Mouse (Mus musculus): ENCODE measurements around the gene Arid1b.

Arid1b gene

GRCm38 (mm10) chr17:5022019-5022544, 27.9 kb downstream of the Arid1b start:
- DNase-seq, result no peak

- DNase-seq, result no peak
Observed at GRCm38 (mm10) chr17:5023745-5024144, 29.6 kb downstream of the Arid1b start.

GRCm38 (mm10) chr17:5025400-5025799, 31.3 kb downstream of the Arid1b start:
- no peak for DNase-seq

- DNase-seq, result no peak
Observed at GRCm38 (mm10) chr17:5026578-5026977, 32.4 kb downstream of the Arid1b start.

GRCm38 (mm10) chr17:5029148-5029547, 35.0 kb downstream of the Arid1b start:
- DNase-seq, result no peak

GRCm38 (mm10) chr17:5030290-5030689, 36.2 kb downstream of the Arid1b start:
- DNase-seq, result no peak

GRCm38 (mm10) chr17:5033346-5033745, 39.2 kb downstream of the Arid1b start:
- DNase-seq, result no peak

GRCm38 (mm10) chr17:5034201-5034600, 40.1 kb downstream of the Arid1b start:
- no peak for DNase-seq

- DNase-seq, result no peak
Observed at GRCm38 (mm10) chr17:5036200-5036835, 42.2 kb downstream of the Arid1b start.

- no peak for DNase-seq
Observed at GRCm38 (mm10) chr17:5037199-5037598, 43.1 kb downstream of the Arid1b start.

- DNase-seq, result no peak
Observed at GRCm38 (mm10) chr17:5039826-5040225, 45.7 kb downstream of the Arid1b start.

- no peak for DNase-seq
Observed at GRCm38 (mm10) chr17:5043871-5044270, 49.7 kb downstream of the Arid1b start.

GRCm38 (mm10) chr17:5045613-5046012, 51.5 kb downstream of the Arid1b start:
- DNase-seq, result no peak

GRCm38 (mm10) chr17:5047373-5047772, 53.2 kb downstream of the Arid1b start:
- DNase-seq, result no peak

GRCm38 (mm10) chr17:5050266-5050665, 56.1 kb downstream of the Arid1b start:
- no peak for DNase-seq

- no peak for DNase-seq
Observed at GRCm38 (mm10) chr17:5050970-5051530, 56.9 kb downstream of the Arid1b start.

- DNase-seq, result no peak
Observed at GRCm38 (mm10) chr17:5052091-5052799, 58.1 kb downstream of the Arid1b start.

- no peak for DNase-seq
Observed at GRCm38 (mm10) chr17:5052800-5053179, 58.7 kb downstream of the Arid1b start.

- no peak for DNase-seq
Observed at GRCm38 (mm10) chr17:5053201-5053600, 59.1 kb downstream of the Arid1b start.

GRCm38 (mm10) chr17:5055412-5055811, 61.3 kb downstream of the Arid1b start:
- no peak for DNase-seq

GRCm38 (mm10) chr17:5056654-5057053, 62.5 kb downstream of the Arid1b start:
- DNase-seq, result no peak

GRCm38 (mm10) chr17:5057286-5057685, 63.2 kb downstream of the Arid1b start:
- no peak for DNase-seq

GRCm38 (mm10) chr17:5057944-5058720, 64.0 kb downstream of the Arid1b start:
- DNase-seq, result peak; percentile 48
